Mouse (Mus musculus): ENCODE results near the gene Dppa4. TPM values are rescaled to one million over a fixed set of nuclear protein-coding genes. Genes with fewer than 3 reads are reported as not detected.

The Dppa4 gene
- polyA plus RNA-seq (2015; fragmentation: Nextera tagmentation; extraction: Ambion mirVana): 0.07 TPM in 1 of 2 replicates, not detected in the other

DNA sequence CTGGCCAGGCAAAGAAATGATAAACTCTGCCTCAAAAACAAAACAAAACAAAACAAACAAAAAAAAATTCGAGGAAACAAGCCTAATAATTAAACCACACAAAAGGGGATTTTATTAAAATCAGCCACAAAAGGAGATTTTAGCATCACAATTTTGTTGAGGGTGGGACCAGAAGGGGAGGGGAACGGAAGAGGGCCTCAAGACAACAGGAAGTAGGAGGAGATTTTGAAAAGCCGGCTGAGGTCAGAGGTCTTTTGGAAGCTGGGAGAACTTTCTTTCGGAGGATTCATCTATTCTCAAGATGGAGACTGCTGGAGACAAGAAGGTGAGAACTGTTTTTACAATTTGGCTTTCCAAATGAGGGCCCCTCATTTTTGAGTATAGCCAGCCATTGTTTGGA, at the start of gene Dppa4:
TSS of gene Dppa4 (plus strand) at position 217 of the 400 bp plus-strand sequence.
- no peak for ATAC-seq (ENCODE audit: low read depth)
- no peak within 1 kb of the TSS for H3K4me3 ChIP-seq (replicated peaks)

DNA sequence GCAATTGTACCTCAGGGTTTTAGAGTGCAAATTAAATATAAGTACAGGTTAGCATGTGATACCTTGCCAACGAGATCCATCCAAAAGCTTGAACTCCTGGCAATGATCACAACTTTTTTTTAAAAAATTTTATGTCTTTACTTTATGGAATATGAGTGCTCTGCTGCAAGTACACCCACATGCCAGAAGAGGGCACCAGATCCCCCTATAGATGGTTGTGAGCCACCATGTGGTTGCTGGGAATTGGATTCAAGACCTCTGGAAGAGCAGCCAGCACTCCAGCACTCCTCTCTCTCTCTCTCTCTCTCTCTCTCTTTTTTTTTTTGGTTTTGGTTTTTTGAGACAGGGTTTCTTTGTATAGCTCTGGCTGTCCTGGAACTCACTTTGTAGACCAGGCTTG, 48.5 kb upstream of the Dppa4 start:
- no peaks in the 10 kb centered on the region for H3K9me3 ChIP-seq (replicated peaks)
- no peak overlapping the region for H3K4me2 ChIP-seq
- no peaks in the 10 kb centered on the region for H3K27me3 ChIP-seq
- 49% methylated on average over 1 of the region's 1 CpGs for WGBS (ENCODE audit: insufficient replicate concordance)
- H3K36me3 ChIP-seq: no peaks in the 10 kb centered on the region
- H3K4me1 ChIP-seq (replicated peaks): no peaks in the 10 kb centered on the region
- DNase-seq: no peak
- no peak overlapping the region for H3K4me3 ChIP-seq (replicated peaks)
- H3K9ac ChIP-seq: no peak overlapping the region
- no peak overlapping the region for H3K27ac ChIP-seq
- no peak for ATAC-seq (ENCODE audit: low read depth)

More for the DNA sequence above, at the start of gene Dppa4:
- Histone ChIP-seq H3K9ac (no peak within 1 kb of the TSS), H3K27ac (no peak within 1 kb of the TSS), H3K27me3 (no peaks in the 10 kb centered on the region), H3K36me3 (no peaks in the 10 kb centered on the region), H3K4me1 (replicated peaks) (no peaks in the 10 kb centered on the region), H3K4me2 (no peak within 1 kb of the TSS), H3K9me3 (replicated peaks) (no peaks in the 10 kb centered on the region)
- no peak for DNase-seq
- WGBS (ENCODE audit: insufficient replicate concordance): 54% methylated on average over 4 of the region's 4 CpGs

DNA sequence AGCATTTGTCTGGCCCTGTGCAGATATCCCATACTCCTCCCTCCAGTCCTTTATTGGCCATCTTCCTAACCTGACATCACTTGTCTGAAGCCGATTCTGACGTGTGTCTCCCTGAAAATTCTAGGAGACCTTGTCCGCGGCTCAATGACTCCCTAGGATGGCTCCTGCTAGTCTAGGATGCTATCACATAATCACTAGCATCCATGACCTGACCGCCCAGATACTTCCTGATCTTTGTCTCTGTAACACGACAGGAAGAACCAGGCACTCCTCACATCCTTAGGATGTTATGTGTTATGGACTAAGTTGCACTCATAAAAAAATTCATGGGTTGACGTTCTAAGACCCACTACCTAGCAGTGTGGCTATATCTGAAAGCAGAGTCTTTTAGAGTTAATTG, 45.9 kb upstream of the Dppa4 start:
- no peaks in the 10 kb centered on the region for H3K36me3 ChIP-seq
- H3K27me3 ChIP-seq: no peaks in the 10 kb centered on the region
- H3K9ac ChIP-seq: no peak overlapping the region
- no peak overlapping the region for H3K27ac ChIP-seq
- no peak overlapping the region for H3K4me3 ChIP-seq (replicated peaks)
- 63% methylated on average over 7 of the region's 7 CpGs for WGBS (ENCODE audit: insufficient replicate concordance)
- no peaks in the 10 kb centered on the region for H3K9me3 ChIP-seq (replicated peaks)
- ATAC-seq (ENCODE audit: low read depth): no peak
- H3K4me1 ChIP-seq (replicated peaks): no peaks in the 10 kb centered on the region
- no peak overlapping the region for H3K4me2 ChIP-seq
- DNase-seq: no peak

DNA sequence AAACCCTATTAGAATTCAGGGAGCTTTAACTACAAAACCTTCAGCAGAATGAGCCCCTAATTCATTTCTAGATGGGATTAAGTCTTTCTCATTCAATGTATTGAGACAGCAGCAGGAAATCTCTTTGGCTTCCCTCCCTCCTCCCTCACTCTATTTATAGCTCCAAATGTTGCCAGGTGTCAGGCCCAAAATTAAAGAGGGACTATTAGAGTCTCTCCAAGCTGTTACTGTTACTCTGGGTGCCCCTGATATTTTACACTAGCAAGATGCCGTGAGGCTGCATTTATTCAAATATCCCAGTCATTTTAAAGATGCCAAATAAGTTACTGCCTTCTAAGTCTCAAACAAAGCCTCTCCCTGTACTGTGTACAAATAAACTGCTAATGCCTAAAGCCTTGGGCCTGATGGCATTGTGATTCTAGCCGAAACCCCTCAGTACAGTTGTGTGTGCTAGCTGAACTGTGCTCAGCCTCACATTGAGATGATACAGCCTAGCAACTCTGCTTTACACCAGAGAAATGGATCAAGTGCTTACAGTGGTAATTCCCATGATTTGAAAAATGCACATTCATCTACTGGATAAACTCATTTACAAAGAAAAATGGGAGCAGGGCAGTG, 36.4 kb upstream of the Dppa4 start:
- Histone ChIP-seq H3K27me3 (no peaks in the 10 kb centered on the region), H3K4me2 (no peak overlapping the region), H3K36me3 (no peaks in the 10 kb centered on the region), H3K9me3 (replicated peaks) (no peaks in the 10 kb centered on the region), H3K4me3 (replicated peaks) (no peak overlapping the region), H3K27ac (no peak overlapping the region), H3K9ac (no peak overlapping the region), H3K4me1 (replicated peaks) (peaks cover 8% of the 10 kb centered on the region)
- DNase-seq (no peak), ATAC-seq (ENCODE audit: low read depth) (no peak)
- 80% methylated on average over 2 of the region's 2 CpGs for WGBS (ENCODE audit: insufficient replicate concordance)

- Histone ChIP-seq H3K9me3 (replicated peaks) (no peaks in the 10 kb centered on the region), H3K9ac (no peak overlapping the region), H3K4me1 (replicated peaks) (peaks cover 44% of the 10 kb centered on the region), H3K4me2 (peak overlapping the region; percentile 39), H3K27ac (peak overlapping the region; percentile 83), H3K36me3 (no peaks in the 10 kb centered on the region), H3K27me3 (no peaks in the 10 kb centered on the region), H3K4me3 (replicated peaks) (no peak overlapping the region; the same call in 1 of the 2 replicates)
- WGBS (ENCODE audit: insufficient replicate concordance): 18% methylated on average over 4 of the region's 4 CpGs
- ATAC-seq (ENCODE audit: low read depth): peak; percentile 95
- DNase-seq: peak; percentile 73
Observed at GRCm38 (mm10) chr16:48252824-48253223, 30.7 kb upstream of the Dppa4 start.

GRCm38 (mm10) chr16:48254584-48254983, 28.9 kb upstream of the Dppa4 start:
- DNase-seq (peak; percentile 37), ATAC-seq (ENCODE audit: low read depth) (peak; percentile 51)
- H3K4me3 ChIP-seq (replicated peaks): no peak overlapping the region
- H3K27me3 ChIP-seq: no peaks in the 10 kb centered on the region
- peaks cover 44% of the 10 kb centered on the region for H3K4me1 ChIP-seq (replicated peaks)
- WGBS (ENCODE audit: insufficient replicate concordance): 41% methylated on average over 5 of the region's 5 CpGs
- H3K9me3 ChIP-seq (replicated peaks): no peaks in the 10 kb centered on the region
- H3K27ac ChIP-seq: no peak overlapping the region; the same call in 1 of the 2 replicates
- no peak overlapping the region for H3K4me2 ChIP-seq
- no peak overlapping the region for H3K9ac ChIP-seq
- H3K36me3 ChIP-seq: no peaks in the 10 kb centered on the region

GRCm38 (mm10) chr16:48259519-48259918, 24.0 kb upstream of the Dppa4 start:
- Histone ChIP-seq H3K4me3 (replicated peaks) (no peak overlapping the region), H3K9ac (no peak overlapping the region), H3K27ac (no peak overlapping the region), H3K27me3 (no peaks in the 10 kb centered on the region), H3K4me2 (no peak overlapping the region), H3K36me3 (no peaks in the 10 kb centered on the region), H3K4me1 (replicated peaks) (peaks cover 12% of the 10 kb centered on the region), H3K9me3 (replicated peaks) (no peaks in the 10 kb centered on the region)
- no peak for DNase-seq
- 23% methylated on average over 4 of the region's 4 CpGs for WGBS (ENCODE audit: insufficient replicate concordance)
- no peak for ATAC-seq (ENCODE audit: low read depth)

DNA sequence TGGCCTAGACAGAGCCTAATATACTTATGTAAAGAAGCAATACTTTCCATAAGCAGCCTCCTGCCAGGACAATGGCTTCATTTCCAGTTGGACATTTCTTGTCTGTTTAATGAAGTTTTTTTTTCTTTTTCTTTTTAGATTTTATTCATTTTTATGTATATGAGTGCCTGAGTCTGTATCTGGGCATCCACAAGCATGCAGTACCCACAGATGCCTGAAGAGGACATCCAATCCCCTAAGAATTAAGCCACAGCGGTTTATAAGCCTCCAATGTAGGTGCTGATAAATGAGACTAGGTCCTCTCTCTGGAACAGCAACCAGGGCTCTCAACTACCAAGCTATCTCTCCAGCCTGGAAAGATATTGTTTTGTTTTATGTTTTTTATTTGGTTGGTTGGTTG, 20.6 kb upstream of the Dppa4 start:
- no peaks in the 10 kb centered on the region for H3K4me1 ChIP-seq (replicated peaks)
- ATAC-seq (ENCODE audit: low read depth) (no peak), DNase-seq (no peak)
- no peak overlapping the region for H3K4me2 ChIP-seq
- 77% methylated on average over 1 of the region's 1 CpGs for WGBS (ENCODE audit: insufficient replicate concordance)
- no peaks in the 10 kb centered on the region for H3K27me3 ChIP-seq
- H3K9ac ChIP-seq: no peak overlapping the region
- no peak overlapping the region for H3K4me3 ChIP-seq (replicated peaks)
- H3K9me3 ChIP-seq (replicated peaks): no peaks in the 10 kb centered on the region
- H3K36me3 ChIP-seq: no peaks in the 10 kb centered on the region
- no peak overlapping the region for H3K27ac ChIP-seq

- no peaks in the 10 kb centered on the region for H3K4me1 ChIP-seq (replicated peaks)
- H3K27ac ChIP-seq: no peak overlapping the region
- no peak overlapping the region for H3K4me3 ChIP-seq (replicated peaks)
- no peaks in the 10 kb centered on the region for H3K9me3 ChIP-seq (replicated peaks)
- H3K36me3 ChIP-seq: no peaks in the 10 kb centered on the region
- H3K4me2 ChIP-seq: no peak overlapping the region
- ATAC-seq (ENCODE audit: low read depth) (no peak), DNase-seq (no peak)
- no peak overlapping the region for H3K9ac ChIP-seq
- 70% methylated on average over 4 of the region's 4 CpGs for WGBS (ENCODE audit: insufficient replicate concordance)
- H3K27me3 ChIP-seq: no peaks in the 10 kb centered on the region
Observed at GRCm38 (mm10) chr16:48265856-48266255, 17.7 kb upstream of the Dppa4 start.

DNA sequence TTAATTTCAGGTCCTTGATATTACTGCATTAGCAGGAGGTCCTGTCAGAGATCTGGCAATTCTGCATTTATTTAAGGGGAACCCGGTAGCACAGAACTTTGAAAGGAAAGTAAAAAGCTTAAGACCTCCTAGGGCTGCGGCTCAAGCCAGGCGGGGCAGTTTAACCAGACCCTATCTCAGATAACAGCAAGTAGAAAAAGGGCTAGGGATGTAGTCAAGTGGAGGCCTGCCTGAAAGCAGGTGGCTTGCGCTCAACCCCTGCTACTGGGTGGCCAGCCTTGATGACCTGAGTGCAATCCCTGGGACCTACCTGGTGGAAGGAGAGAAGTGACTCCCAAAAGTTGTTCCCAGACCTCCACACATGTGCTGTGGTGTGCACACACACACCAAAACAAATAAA, 6.6 kb upstream of the Dppa4 start:
- Histone ChIP-seq H3K4me2 (no peak overlapping the region), H3K4me3 (replicated peaks) (no peak overlapping the region), H3K4me1 (replicated peaks) (0 out of 2 replicates have a peak, but pooled peaks cover 3% of the 10 kb centered on the region), H3K9me3 (replicated peaks) (no peaks in the 10 kb centered on the region), H3K9ac (no peak overlapping the region), H3K27me3 (no peaks in the 10 kb centered on the region), H3K27ac (no peak overlapping the region), H3K36me3 (no peaks in the 10 kb centered on the region)
- ATAC-seq (ENCODE audit: low read depth) (no peak), DNase-seq (no peak)
- WGBS (ENCODE audit: insufficient replicate concordance): 56% methylated on average over 4 of the region's 4 CpGs

DNA sequence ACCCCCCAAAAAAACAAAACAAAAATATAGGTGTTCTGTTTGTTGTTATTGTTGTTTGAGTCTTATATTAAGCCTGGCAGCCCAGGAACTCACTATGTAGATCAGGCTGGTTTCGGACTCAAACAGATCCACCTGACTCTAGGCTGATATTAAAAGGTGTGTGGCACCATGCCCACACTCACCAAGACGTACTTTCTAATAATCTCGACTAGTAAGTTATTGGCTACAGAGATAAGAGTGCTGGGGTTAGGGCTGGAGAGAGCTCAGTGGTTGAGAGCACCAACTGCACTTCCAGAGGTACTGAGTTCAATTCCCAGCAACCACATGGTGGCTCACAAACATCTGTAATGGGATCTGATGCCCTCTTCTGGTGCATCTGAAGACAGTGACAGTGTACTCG, 2.6 kb upstream of the Dppa4 start:
- 56% methylated on average over 4 of the region's 4 CpGs for WGBS (ENCODE audit: insufficient replicate concordance)
- no peaks in the 10 kb centered on the region for H3K27me3 ChIP-seq

DNA sequence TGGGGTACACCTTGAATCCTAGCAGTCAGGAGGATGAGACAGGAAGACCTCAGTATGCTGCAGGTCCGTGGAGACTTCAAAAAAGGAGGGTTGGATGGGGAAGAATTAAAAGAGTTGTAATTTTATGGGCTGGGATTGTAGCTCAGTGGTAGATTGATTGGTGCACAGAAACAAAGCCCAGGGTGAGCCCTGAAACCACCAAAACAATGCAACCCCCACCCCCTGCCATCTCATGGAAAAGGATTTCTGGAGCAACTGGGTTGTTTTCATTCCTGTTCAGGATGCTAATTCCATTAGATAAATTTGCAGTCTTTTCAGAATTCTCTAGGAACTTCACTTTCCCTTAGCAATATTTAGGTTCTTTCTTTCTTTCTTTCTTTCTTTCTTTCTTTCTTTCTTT, 732 bp upstream of the Dppa4 start:
- Histone ChIP-seq H3K27ac (no peak overlapping the region), H3K9ac (no peak overlapping the region), H3K27me3 (no peaks in the 10 kb centered on the region), H3K9me3 (replicated peaks) (no peaks in the 10 kb centered on the region), H3K4me1 (replicated peaks) (no peaks in the 10 kb centered on the region), H3K4me3 (replicated peaks) (no peak overlapping the region), H3K36me3 (no peaks in the 10 kb centered on the region), H3K4me2 (no peak overlapping the region)
- ATAC-seq (ENCODE audit: low read depth): no peak
- DNase-seq: no peak
- 36% methylated on average over 1 of the region's 1 CpGs for WGBS (ENCODE audit: insufficient replicate concordance)

More for the DNA sequence above, 2.6 kb upstream of the Dppa4 start:
- H3K36me3 ChIP-seq: no peaks in the 10 kb centered on the region
- 0 out of 2 replicates have a peak, but pooled peaks cover 3% of the 10 kb centered on the region for H3K4me1 ChIP-seq (replicated peaks)
- H3K9me3 ChIP-seq (replicated peaks): no peaks in the 10 kb centered on the region
- no peak overlapping the region for H3K27ac ChIP-seq
- no peak overlapping the region for H3K4me3 ChIP-seq (replicated peaks)
- no peak for DNase-seq
- peak; percentile 26; the same call in 1 of the 2 replicates for ATAC-seq (ENCODE audit: low read depth)
- no peak overlapping the region for H3K9ac ChIP-seq
- H3K4me2 ChIP-seq: no peak overlapping the region

All from liver, embryonic 13.5 days (tissue).